Mouse (Mus musculus): Measurements from ENCODE around the gene Ppp5c. TPM values are rescaled to one million over a fixed set of nuclear protein-coding genes. Genes with fewer than 3 reads are reported as not detected.

Ppp5c gene
- polyA plus RNA-seq, 1 experiment from 2014 or later = 149 TPM

DNA sequence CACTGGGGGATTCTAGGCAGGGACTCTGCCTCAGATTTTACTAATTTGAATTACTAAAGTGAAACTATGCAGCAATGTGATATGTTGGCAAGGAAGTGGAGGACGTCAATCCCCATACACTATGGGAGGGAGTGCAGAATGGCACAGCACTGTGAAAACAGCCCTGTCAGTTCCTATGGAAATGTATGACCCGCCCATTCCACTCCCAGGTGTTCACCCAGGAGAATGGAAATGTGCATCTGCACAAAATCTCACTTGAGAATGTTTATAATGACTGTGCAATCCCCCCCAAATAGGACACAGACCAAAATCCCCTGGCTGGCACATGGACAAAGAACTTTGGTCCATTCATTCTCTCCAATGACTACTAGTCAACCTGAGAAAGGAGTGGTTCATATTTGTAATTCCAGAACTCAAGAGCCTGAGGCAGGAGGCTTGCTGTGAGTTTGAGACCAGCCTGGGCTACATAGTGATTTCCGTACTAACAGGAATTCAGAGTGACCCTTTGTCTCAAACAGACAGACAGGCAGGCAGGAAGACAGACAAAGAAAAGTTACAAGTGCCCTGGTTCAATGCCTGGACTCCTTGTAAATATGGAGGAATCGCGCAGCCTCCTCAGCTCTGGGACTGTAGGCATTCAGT is 19.4 kb upstream of the Ppp5c start:
- Histone ChIP-seq H3K27ac (no peak overlapping the region), H3K4me3 (no peak overlapping the region), H3K36me3 (replicated peaks) (0 out of 2 replicates have a peak, but pooled peaks cover 3% of the 10 kb centered on the region), H3K9me3 (no peaks in the 10 kb centered on the region), H3K4me1 (peaks cover 9% of the 10 kb centered on the region), H3K27me3 (ENCODE audit: poor library complexity, severe bottlenecking) (no peaks in the 10 kb centered on the region)
- 87% methylated on average over 5 of the region's 5 CpGs for WGBS
- DNase-seq (ENCODE audit: extremely low spot score, low spot score) = no peak

GRCm38 (mm10) chr7:17045743-17046142 is 18.0 kb upstream of the Ppp5c start:
- 94% methylated on average over 1 of the region's 1 CpGs for WGBS
- Histone ChIP-seq H3K4me1 (peaks cover 4% of the 10 kb centered on the region; the same call in 1 of the 2 replicates), H3K4me3 (no peak overlapping the region), H3K9me3 (no peaks in the 10 kb centered on the region), H3K27me3 (ENCODE audit: poor library complexity, severe bottlenecking) (no peaks in the 10 kb centered on the region), H3K36me3 (replicated peaks) (peaks cover 6% of the 10 kb centered on the region; the same call in 1 of the 2 replicates), H3K27ac (no peak overlapping the region)
- no peak for DNase-seq (ENCODE audit: extremely low spot score, low spot score)

GRCm38 (mm10) chr7:17039373-17039772 is 11.6 kb upstream of the Ppp5c start:
- H3K4me1 ChIP-seq = peaks cover 17% of the 10 kb centered on the region
- peak overlapping the region; percentile 63; the same call in 1 of the 2 replicates for H3K27ac ChIP-seq
- DNase-seq (ENCODE audit: extremely low spot score, low spot score) = no peak
- WGBS = 93% methylated on average over 7 of the region's 7 CpGs
- no peaks in the 10 kb centered on the region for H3K27me3 ChIP-seq (ENCODE audit: poor library complexity, severe bottlenecking)
- H3K4me3 ChIP-seq = no peak overlapping the region
- no peaks in the 10 kb centered on the region for H3K9me3 ChIP-seq
- peaks cover 13% of the 10 kb centered on the region for H3K36me3 ChIP-seq (replicated peaks)

GRCm38 (mm10) chr7:17038018-17038695 is 10.4 kb upstream of the Ppp5c start:
- WGBS = 50% methylated on average over 9 of the region's 9 CpGs
- H3K9me3 ChIP-seq = no peaks in the 10 kb centered on the region
- peaks cover 17% of the 10 kb centered on the region for H3K4me1 ChIP-seq
- no peaks in the 10 kb centered on the region for H3K27me3 ChIP-seq (ENCODE audit: poor library complexity, severe bottlenecking)
- H3K27ac ChIP-seq = peak overlapping the region; percentile 63; the same call in 1 of the 2 replicates
- peaks cover 13% of the 10 kb centered on the region for H3K36me3 ChIP-seq (replicated peaks)
- DNase-seq (ENCODE audit: extremely low spot score, low spot score) = no peak
- no peak overlapping the region for H3K4me3 ChIP-seq

DNA sequence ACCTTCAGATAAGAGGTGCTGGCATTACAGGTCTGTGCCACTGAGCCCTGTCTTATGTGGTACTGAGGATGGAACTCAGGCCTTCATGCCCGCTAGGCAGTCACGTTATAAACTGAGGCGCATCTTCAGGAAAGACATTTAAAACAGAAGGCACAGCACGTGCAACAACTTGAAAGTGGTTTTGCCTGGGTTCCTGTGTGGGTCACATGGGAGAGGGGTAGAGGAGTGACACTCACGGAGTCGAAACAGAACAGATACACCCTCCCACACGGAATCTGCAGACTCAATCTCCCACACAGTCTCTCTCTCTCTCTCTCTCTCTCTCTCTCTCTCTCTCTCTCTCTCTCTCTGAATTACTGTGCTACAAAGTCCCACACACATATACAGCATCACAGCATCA is 2.5 kb upstream of the Ppp5c start:
- Histone ChIP-seq H3K9me3 (no peaks in the 10 kb centered on the region), H3K4me3 (no peak overlapping the region), H3K27me3 (ENCODE audit: poor library complexity, severe bottlenecking) (no peaks in the 10 kb centered on the region), H3K36me3 (replicated peaks) (peaks cover 10% of the 10 kb centered on the region), H3K27ac (no peak overlapping the region), H3K4me1 (peaks cover 24% of the 10 kb centered on the region)
- DNase-seq (ENCODE audit: extremely low spot score, low spot score) = no peak
- WGBS = 81% methylated on average over 7 of the region's 7 CpGs

DNA sequence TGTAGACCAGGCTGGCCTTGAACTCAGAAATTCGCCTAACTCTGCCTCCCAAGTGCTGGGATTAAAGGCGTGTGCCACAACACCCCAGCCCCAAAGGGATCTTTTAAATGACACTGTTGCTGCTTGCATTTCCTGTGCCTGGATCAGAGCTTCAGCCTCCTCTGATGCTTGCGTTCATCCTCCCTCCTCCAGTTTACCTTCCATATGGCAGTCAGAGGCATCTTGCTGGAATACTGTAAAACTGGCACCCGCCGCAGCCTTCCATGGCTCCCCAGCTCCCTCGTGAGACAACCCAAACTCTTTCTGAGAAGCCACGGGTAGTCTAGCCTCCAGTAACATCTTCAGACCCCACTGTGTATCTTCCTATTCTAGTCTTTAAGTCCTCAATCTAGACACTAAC is 1.2 kb upstream of the Ppp5c start:
- no peaks in the 10 kb centered on the region for H3K27me3 ChIP-seq (ENCODE audit: poor library complexity, severe bottlenecking)
- no peaks in the 10 kb centered on the region for H3K9me3 ChIP-seq
- no peak for DNase-seq (ENCODE audit: extremely low spot score, low spot score)
- H3K4me1 ChIP-seq = peaks cover 36% of the 10 kb centered on the region
- 79% methylated on average over 7 of the region's 7 CpGs for WGBS
- H3K36me3 ChIP-seq (replicated peaks) = peaks cover 23% of the 10 kb centered on the region
- no peak overlapping the region for H3K27ac ChIP-seq
- H3K4me3 ChIP-seq = no peak overlapping the region

DNA sequence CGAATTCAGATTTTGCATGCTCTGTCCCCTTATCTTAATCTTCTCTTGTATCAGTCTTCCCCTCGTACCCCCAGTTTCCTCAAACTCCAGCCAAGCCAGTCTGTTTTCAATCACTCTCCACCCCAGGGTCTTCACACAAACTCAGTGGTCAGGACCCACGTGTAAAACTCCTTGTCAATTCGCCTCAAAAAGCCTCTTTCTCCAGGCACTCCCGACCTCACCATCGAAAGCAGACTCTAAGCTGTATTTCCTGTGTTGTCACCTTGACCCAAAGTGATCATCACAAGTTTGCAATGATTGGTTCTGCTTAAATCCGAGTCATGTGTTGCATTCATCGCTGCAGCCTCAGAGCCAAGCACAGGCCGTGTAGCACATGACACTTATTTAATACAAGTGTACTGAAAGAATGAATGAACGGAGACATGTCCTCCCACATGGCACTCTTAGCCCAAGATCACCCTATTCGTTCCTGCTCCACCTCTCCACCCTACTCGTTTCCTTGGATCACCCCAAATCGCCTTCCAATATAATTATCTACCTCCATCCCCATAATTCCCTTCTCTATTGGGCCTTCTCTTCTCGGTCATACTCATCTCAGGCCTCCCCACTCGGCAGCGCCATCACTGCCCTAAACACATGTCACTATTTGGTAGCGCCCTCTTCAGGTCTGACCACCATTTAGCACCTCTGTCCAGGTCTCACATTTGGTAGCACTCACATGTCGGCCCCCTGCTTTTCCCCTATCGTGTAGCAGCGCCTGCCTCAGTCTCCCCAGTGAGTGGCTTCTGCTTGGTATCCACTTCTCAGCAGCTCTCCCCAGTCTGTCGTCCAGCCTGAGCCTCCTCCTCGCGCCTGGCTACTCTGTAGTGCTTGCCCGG is 775 bp downstream of the Ppp5c start:
- 11% methylated on average over 24 of the region's 24 CpGs for WGBS
- peak; percentile 73 for DNase-seq (ENCODE audit: extremely low spot score, low spot score)

GRCm38 (mm10) chr7:17025896-17026622 is 1.7 kb downstream of the Ppp5c start:
- no peaks in the 10 kb centered on the region for H3K27me3 ChIP-seq (ENCODE audit: poor library complexity, severe bottlenecking)
- no peak for DNase-seq (ENCODE audit: extremely low spot score, low spot score)
- no peaks in the 10 kb centered on the region for H3K9me3 ChIP-seq
- peaks cover 52% of the 10 kb centered on the region for H3K36me3 ChIP-seq (replicated peaks)
- WGBS = 83% methylated on average over 9 of the region's 9 CpGs
- H3K4me1 ChIP-seq = peaks cover 41% of the 10 kb centered on the region
- H3K4me3 ChIP-seq = peak overlapping the region; percentile 93
- no peak overlapping the region; the same call in 1 of the 2 replicates for H3K27ac ChIP-seq

More for the DNA sequence above, 775 bp downstream of the Ppp5c start:
- peak overlapping the region; percentile 93 for H3K4me3 ChIP-seq
- H3K27me3 ChIP-seq (ENCODE audit: poor library complexity, severe bottlenecking) = no peaks in the 10 kb centered on the region
- H3K27ac ChIP-seq = peak overlapping the region; percentile 94
- no peaks in the 10 kb centered on the region for H3K9me3 ChIP-seq
- peaks cover 41% of the 10 kb centered on the region for H3K4me1 ChIP-seq
- H3K36me3 ChIP-seq (replicated peaks) = peaks cover 43% of the 10 kb centered on the region

DNA sequence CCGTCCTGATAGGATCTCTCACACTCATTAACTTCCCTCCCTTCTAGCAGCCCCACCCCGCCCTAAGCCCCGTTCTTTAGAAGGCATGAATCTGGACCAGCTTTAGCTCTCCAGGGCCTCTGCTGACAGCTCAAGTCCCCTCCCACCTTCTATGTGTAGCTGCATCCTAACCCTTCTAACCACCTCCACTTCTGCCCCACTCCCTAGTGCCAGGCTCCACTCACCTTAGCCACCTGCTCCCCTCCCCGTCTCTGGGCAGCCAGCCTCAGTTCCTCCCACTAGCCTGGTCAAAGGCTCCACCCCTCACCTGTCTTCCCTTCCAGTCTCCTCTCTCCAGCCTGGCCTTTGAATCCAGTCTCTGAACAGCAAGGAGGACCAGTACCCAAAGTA is 2.2 kb downstream of the Ppp5c start:
- no peak for DNase-seq (ENCODE audit: extremely low spot score, low spot score)
- WGBS = 71% methylated on average over 4 of the region's 4 CpGs
- Histone ChIP-seq H3K27ac (no peak overlapping the region; the same call in 1 of the 2 replicates), H3K36me3 (replicated peaks) (peaks cover 57% of the 10 kb centered on the region), H3K27me3 (ENCODE audit: poor library complexity, severe bottlenecking) (no peaks in the 10 kb centered on the region), H3K9me3 (no peaks in the 10 kb centered on the region), H3K4me1 (peaks cover 41% of the 10 kb centered on the region), H3K4me3 (peak overlapping the region; percentile 93)

- H3K4me3 ChIP-seq = 0 out of 2 replicates have a peak overlapping the region, but pooled peaks have one; percentile 93
- no peak for DNase-seq (ENCODE audit: extremely low spot score, low spot score)
- peak overlapping the region; percentile 48; the same call in 1 of the 2 replicates for H3K27ac ChIP-seq
- peaks cover 63% of the 10 kb centered on the region for H3K36me3 ChIP-seq (replicated peaks)
- 90% methylated on average over 10 of the region's 10 CpGs for WGBS
- H3K9me3 ChIP-seq = no peaks in the 10 kb centered on the region
- H3K4me1 ChIP-seq = peaks cover 41% of the 10 kb centered on the region
- H3K27me3 ChIP-seq (ENCODE audit: poor library complexity, severe bottlenecking) = no peaks in the 10 kb centered on the region
These were observed 2.8 kb downstream of the Ppp5c start for GRCm38 (mm10) chr7:17024814-17025504.

DNA sequence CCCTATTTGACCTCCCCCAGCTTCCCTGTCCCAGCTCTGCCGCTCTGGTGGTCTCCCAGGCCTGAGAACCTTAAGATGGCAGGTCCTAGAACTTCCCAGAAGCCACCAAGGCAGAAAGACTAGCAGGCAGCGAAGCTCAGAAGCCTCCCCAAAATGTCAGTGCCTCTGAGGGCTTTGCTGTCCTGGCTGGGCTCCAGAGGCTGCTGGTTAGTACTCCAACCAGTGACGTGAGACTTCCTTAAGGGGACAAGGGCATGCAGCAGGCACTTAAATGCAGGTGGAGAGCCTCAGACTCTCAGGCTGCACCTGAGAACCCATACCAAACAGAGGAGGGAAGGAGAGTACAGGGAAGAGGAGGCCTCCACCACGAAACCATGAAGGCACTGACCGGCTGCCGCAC is 3.6 kb downstream of the Ppp5c start:
- H3K27me3 ChIP-seq (ENCODE audit: poor library complexity, severe bottlenecking) = no peaks in the 10 kb centered on the region
- DNase-seq (ENCODE audit: extremely low spot score, low spot score) = no peak
- H3K9me3 ChIP-seq = no peaks in the 10 kb centered on the region
- no peak overlapping the region for H3K27ac ChIP-seq
- no peak overlapping the region for H3K4me3 ChIP-seq
- H3K36me3 ChIP-seq (replicated peaks) = peaks cover 71% of the 10 kb centered on the region
- 93% methylated on average over 6 of the region's 6 CpGs for WGBS
- H3K4me1 ChIP-seq = peaks cover 41% of the 10 kb centered on the region

DNA sequence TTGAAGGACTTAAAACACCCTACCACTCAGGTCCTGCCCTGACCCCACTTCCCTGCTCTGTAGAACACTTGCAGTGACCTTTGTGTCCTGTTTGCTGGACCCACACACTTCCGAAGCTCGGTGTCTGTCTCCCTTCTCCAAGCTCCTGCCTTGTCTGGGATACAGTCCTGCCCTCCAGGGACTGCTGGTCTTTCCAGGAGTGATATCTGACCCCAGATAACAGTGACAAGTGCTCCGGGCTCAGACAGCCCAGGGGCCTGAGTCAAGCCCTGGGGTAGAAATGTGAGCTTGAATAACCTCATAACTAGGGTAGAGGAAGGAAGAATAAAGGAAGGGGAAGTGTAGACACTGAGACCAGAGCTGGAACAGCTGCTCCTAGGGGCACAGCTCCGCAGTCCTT is 4.0 kb downstream of the Ppp5c start:
- no peaks in the 10 kb centered on the region for H3K9me3 ChIP-seq
- H3K27ac ChIP-seq = no peak overlapping the region

More for the DNA sequence above, 4.0 kb downstream of the Ppp5c start:
- Histone ChIP-seq H3K27me3 (ENCODE audit: poor library complexity, severe bottlenecking) (no peaks in the 10 kb centered on the region), H3K4me3 (no peak overlapping the region), H3K4me1 (peaks cover 41% of the 10 kb centered on the region), H3K36me3 (replicated peaks) (peaks cover 75% of the 10 kb centered on the region)
- no peak for DNase-seq (ENCODE audit: extremely low spot score, low spot score)
- WGBS = 90% methylated on average over 4 of the region's 4 CpGs

All from forebrain, embryonic 10.5 days (tissue).